Mouse (Mus musculus) common myeloid progenitor, adult 5-6 weeks (primary cell): ENCODE data around the gene Rps19. TPM values are rescaled to one million over a fixed set of nuclear protein-coding genes. Genes with fewer than 3 reads are reported as not detected.
"Not testable (repeated sequence)": the region's sequence is repeated elsewhere in the genome, so short reads cannot be mapped to it uniquely, and the experiment has no call there.

Experiments
- ATAC-seq: replicated peaks from 2 replicates; pipeline ENCODE4 v1.8.0; 2016; ENCODE audit warnings: low read depth, mild to moderate bottlenecking, moderate TSS enrichment, inconsistent platforms; ENCODE audit not compliant: poor library complexity, severe bottlenecking
- total RNA-seq: library from RNA; stranded (forward); fragments of 200-1000, 187-1606 nt; gene quantifications from 2 replicates; pipeline ENCODE4 v1.2.3, GENCODE M21; 2017

The Rps19 gene
- total RNA-seq, 1 experiment from 2014 or later: 1,538 TPM

GRCm38 (mm10) chr7:24869080-24869479 is 15.1 kb upstream of the Rps19 start:
- no peak for ATAC-seq

- ATAC-seq: no peak
Measured at GRCm38 (mm10) chr7:24869532-24870165, 14.5 kb upstream of the Rps19 start, which contains the start of the genes Lypd4 and Dmrtc2. Gene Lypd4 (minus strand): TSS chr7:24869941. Gene Dmrtc2 (plus strand): TSS chr7:24870057.

- ATAC-seq: no peak
Measured at GRCm38 (mm10) chr7:24877588-24877987, 6.6 kb upstream of the Rps19 start.

- no peak for ATAC-seq
Measured at GRCm38 (mm10) chr7:24879620-24880019, 4.6 kb upstream of the Rps19 start.

GRCm38 (mm10) chr7:24882416-24883199 is 1.6 kb upstream of the Rps19 start:
- ATAC-seq: no peak

DNA sequence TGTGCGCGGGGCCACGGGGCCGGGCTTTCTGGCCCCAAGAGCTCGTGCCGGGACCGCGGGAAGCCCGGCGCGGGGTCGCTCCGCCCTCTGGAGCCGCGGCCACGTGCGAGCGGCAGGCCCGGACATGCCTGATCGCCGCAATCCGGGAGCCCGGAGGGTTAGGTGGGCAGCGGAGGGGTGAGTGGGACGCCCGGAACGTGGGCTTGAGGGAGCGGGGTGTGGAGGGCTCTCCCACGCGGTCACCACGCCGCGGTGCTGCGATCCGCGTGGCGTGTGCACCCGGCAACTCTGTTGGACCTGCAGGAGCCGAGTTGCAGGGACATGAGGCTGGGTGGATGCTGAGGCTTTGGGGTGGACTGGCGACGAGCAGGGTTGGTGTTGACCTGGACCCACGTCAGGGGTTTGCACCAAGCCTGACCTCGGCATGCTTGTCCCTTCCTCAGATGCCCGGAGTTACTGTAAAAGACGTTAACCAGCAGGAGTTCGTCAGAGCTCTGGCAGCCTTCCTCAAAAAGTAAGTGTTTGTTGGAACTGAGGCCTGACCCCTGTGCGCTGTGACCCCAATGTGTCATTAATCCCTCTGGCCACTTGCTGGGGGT is 621 bp downstream of the Rps19 start:
- ATAC-seq: no peak

DNA sequence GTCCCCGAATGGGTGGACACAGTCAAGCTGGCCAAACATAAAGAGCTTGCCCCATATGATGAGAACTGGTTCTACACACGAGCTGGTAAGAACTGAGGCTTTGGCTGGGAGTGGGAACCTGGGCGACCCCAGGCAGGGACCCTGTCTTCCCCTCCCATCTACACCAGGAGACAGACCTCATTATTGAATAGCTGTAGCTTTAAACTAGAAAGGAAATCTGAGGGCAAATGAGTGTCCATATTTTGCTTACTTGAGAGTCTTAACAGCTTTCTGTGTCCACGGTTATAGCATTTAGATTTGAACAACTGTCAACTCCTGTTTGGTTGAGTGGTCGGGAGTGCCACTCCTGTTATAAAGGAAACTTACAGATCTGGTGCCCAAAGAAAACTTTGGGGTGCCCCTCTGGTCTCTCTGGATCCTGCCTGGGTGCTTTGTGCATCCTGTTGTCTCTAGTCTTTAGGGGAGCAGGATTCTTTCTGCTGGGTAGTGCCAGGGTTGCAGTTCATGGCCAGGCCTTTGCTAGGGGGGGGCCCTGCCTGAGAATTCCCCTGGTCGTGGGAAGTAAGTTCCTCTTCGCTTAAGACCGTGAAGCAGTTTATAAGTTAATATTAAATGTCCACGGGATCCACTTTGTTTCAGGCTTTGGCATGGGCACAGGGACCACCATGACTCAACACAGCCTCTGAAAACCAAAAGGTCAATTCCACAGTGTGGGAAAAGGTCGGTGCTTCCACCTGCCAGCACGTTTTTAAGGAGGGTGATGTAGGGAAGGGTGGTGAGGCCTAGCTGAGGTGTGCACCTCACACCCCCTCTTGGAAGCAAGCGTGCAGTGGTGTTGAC is 1.5 kb downstream of the Rps19 start:
- no peak for ATAC-seq

GRCm38 (mm10) chr7:24886308-24886633 is 2.1 kb downstream of the Rps19 start:
- ATAC-seq: no peak

DNA sequence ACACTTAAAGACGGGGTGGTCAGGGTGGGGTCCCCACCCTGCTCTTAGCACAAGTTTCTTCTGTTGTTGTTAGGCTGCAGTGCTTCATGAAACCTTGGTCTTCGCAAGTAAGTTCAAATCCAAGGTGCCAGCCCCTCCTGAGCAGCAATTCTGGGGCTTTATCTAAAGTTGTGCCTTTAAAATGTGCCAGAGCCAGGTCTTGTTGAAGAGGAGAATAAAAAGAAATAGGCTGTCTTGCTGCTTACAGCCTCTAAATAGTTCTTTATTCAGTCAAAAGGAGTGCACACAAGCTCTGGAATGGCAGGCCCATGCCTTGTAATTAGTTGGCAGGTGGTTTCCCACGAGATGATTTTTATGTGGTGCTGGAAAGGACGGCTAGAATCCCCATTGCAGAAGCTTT is 2.9 kb downstream of the Rps19 start:
- no peak for ATAC-seq

DNA sequence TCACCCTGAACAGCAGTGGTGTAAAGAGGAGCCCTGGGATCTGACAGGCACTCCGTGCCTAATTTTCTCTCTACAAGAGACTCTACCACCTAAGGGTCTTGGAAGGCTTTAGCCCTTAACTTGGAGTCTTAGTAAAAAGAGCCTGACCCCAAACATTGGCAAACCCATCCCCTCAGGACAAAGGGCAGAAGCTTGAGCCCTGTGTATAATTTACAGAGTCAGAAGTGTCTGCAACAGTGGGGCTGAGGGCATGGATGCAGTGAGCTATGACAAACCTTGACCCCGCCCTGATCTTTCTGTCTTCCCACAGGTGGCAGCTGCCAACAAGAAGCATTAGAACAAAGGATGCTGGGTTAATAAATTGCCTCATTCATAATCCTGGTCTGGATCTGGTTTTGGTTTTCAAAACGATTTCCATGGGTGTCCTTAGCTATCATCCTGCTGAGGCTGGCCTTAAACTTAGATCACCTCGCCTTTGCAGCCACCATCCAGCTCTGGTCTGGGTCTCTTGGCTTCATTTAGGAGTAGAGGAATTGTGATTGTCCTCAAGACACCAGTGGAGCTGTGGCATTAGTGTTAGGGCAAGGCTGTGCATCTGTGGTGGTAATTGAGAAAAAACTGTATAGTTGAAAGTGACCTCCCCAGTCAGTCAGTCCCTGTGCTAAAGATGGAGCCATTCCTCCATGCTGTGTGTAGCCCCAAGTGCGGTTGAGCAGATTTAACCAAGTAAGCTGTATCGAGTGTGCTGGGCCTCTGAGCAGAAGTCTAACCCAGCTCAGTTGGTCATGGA is 5.5 kb downstream of the Rps19 start:
- ATAC-seq: no peak

- ATAC-seq: peak; percentile 83
Measured at GRCm38 (mm10) chr7:24890281-24891216, 6.4 kb downstream of the Rps19 start.

DNA sequence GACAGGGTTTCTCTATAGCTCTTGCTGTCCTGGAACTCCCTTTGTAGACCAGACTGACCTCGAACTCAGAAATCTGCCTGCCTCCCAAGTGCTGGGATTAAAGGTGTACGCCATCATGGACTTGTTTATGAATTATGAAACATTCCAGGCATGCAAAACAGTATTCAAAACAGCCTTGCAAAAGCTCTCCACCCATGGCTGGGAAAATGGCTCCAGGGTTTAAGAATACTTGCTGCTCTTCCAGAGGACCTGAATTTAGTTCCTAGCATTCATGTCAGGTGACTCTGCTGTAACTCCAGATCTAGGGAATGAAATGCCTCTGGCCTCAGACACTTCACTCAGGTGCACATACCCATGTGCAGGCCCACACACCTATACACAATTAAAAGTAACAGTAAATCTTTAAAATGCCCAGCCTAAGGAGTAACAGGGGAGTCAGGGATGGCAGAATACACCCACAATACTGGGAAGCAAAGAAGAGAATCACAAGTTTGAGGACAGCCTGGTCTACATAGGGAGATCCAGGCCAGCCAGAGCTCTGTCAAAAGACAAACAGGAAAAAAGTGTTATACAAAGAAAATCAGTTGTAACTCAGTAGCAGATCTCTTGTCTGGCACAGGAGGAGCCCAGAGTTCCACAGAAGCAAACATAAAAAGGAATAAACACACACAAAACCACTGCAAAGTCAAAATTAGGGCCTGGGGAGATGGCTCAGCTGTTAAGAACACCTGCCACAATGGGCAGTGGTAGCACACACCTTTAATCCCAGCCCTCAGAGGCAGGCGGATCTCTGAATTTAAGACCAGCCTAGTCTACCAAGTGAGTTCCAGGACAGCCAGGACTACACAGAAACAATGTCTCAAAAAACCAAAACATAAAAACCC is 7.3 kb downstream of the Rps19 start:
- ATAC-seq: no peak

GRCm38 (mm10) chr7:24892125-24892583 is 8.0 kb downstream of the Rps19 start:
- ATAC-seq: no peak

DNA sequence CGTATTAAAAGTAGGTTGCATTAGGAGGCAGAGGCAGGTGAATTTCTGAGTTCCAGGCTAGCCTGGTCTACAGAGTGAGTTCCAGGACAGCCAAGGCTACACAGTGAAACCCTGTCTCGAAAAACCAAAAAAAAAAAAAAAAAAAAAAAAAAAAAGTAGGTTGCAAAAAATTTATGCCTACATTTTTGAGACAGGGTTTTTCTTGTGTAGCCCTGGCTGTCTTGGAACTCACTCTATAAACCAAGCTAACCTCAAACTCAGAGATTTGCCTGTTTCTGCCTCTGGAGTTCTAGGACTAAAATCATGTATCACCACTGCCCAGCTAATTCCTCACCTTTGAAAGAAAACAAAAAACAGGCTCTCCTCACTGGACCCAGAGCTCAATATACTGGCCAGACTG is 11.6 kb downstream of the Rps19 start:
- ATAC-seq: not testable (repeated sequence)

DNA sequence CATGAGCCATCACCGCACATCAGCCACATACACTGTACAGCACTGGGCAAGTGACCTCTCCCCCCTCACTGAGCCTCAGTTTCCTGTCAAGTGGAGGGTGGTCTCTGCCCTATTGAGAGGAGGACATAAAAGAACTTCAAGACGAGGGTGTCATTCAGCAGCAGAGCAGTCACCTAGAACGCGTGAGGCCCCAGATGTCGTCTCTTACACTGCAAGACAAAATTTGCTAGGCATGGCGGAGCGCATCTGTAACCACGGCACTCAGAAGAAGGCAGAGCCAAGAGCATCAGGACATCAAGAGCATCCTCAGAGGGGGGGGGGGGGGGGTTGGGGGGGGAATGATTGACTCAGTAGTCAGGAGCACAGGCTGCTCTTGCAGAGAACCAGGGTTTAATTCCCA is 12.1 kb downstream of the Rps19 start:
- ATAC-seq: no peak

GRCm38 (mm10) chr7:24897224-24897623 is 13.1 kb downstream of the Rps19 start, which contains the start of gene Cd79a:
Gene Cd79a (plus strand): TSS chr7:24897381.
- ATAC-seq: no peak

- ATAC-seq: no peak
Measured at GRCm38 (mm10) chr7:24897959-24898358, 13.8 kb downstream of the Rps19 start.
